Mouse (Mus musculus) MEL (cell line): Measurements from ENCODE around the gene Vps18. TPM values are rescaled to one million over a fixed set of nuclear protein-coding genes. Genes with fewer than 3 reads are reported as not detected.

Source experiments
- DNase-seq: peaks from one replicate; pipeline ENCODE4 v3.0.0; 2011; ENCODE audit warnings: low read depth, low spot score
- H3K27ac ChIP-seq: 2 replicates; pipeline ENCODE4 v1.5.1; 2012; ENCODE audit warnings: low read depth, mild to moderate bottlenecking, control low read depth, low read length, moderate library complexity; ENCODE audit not compliant: control insufficient read depth
- H3K27me3 ChIP-seq, 2 experiments: fragments of 150-350 bp in 1 of 2; sonication (generic) in 1 of 2; 2 replicates each; pipeline ENCODE4 v1.6.1; 2012; ENCODE audit warnings: low read length in 2 of 2, mild to moderate bottlenecking in 2 of 2, improper control_type of control experiment in 1 of 2, moderate library complexity in 1 of 2; ENCODE audit not compliant: insufficient read depth in 2 of 2, control insufficient read depth in 1 of 2
- H3K36me3 ChIP-seq, 2 experiments: 2 replicates each; pipeline ENCODE4 v1.6.1; 2012 to 2014; ENCODE audit warnings: low read length in 2 of 2, improper control_type of control experiment in 1 of 2, inconsistent platforms in 1 of 2, mild to moderate bottlenecking in 1 of 2; ENCODE audit not compliant: insufficient read depth in 2 of 2, control insufficient read depth in 1 of 2
- H3K4me1 ChIP-seq, 2 experiments: fragments of 150-350 bp in 1 of 2; sonication (generic) in 1 of 2; 2 replicates each; pipeline ENCODE4 v1.6.1; 2012; ENCODE audit warnings: low read length in 2 of 2, improper control_type of control experiment in 1 of 2, mild to moderate bottlenecking in 1 of 2; ENCODE audit not compliant: insufficient read depth in 2 of 2, control insufficient read depth in 1 of 2
- H3K4me3 ChIP-seq, 2 experiments: fragments of 150-350 bp in 1 of 2; sonication (generic) in 1 of 2; 2 replicates each; pipeline ENCODE4 v1.5.1; 2012; ENCODE audit warnings: low read depth in 2 of 2, low read length in 2 of 2, mild to moderate bottlenecking in 2 of 2, moderate library complexity in 2 of 2, control low read depth in 1 of 2, improper control_type of control experiment in 1 of 2; ENCODE audit not compliant: control insufficient read depth in 1 of 2, insufficient read depth in 1 of 2
- H3K79me2 ChIP-seq: 2 replicates; pipeline ENCODE4 v1.6.1; 2012; ENCODE audit warnings: mild to moderate bottlenecking, low read length, moderate library complexity; ENCODE audit not compliant: control insufficient read depth, poor library complexity, insufficient read depth
- H3K9ac ChIP-seq: 2 replicates; pipeline ENCODE4 v1.6.1; 2012; ENCODE audit warnings: low read depth, mild to moderate bottlenecking, control low read depth, low read length, moderate library complexity; ENCODE audit not compliant: control insufficient read depth, poor library complexity, severe bottlenecking
- H3K9me3 ChIP-seq: fragments of 150-350 bp; sonication (generic); replicated peaks from 2 replicates; pipeline ENCODE4 v1.6.1; 2012; ENCODE audit warnings: mild to moderate bottlenecking, low read length, improper control_type of control experiment, moderate library complexity; ENCODE audit not compliant: insufficient read depth
- BHLHE40 ChIP-seq: IDR thresholded peaks from 2 replicates; pipeline ENCODE4 v1.6.1; 2012; ENCODE audit warnings: low read depth, mild to moderate bottlenecking, inconsistent platforms, low read length, improper control_type of control experiment, borderline replicate concordance
- CHD2 ChIP-seq: IDR thresholded peaks from 2 replicates; pipeline ENCODE4 v1.6.1; 2011; ENCODE audit warnings: low read length, improper control_type of control experiment
- CTCF ChIP-seq, 3 experiments: IDR thresholded peaks in 2 of 3; conservative IDR thresholded peaks in 1 of 3; 2 replicates each; pipeline ENCODE4 v1.5.1; 2011 to 2012; ENCODE audit warnings: low read length in 3 of 3, low read depth in 2 of 3, mild to moderate bottlenecking in 2 of 3, improper control_type of control experiment in 1 of 3, inconsistent platforms in 1 of 3, mixed read lengths in 1 of 3, moderate library complexity in 1 of 3; ENCODE audit not compliant: control insufficient read depth in 1 of 3, insufficient read depth in 1 of 3, poor library complexity in 1 of 3, severe bottlenecking in 1 of 3
- ELF1 ChIP-seq: IDR thresholded peaks from 2 replicates; pipeline ENCODE4 v1.6.1; 2014; ENCODE audit warnings: low read depth, mild to moderate bottlenecking, inconsistent platforms, low read length, improper control_type of control experiment, moderate library complexity
- GABPA ChIP-seq: IDR thresholded peaks from 2 replicates; pipeline ENCODE4 v1.6.1; 2012; ENCODE audit warnings: low read depth, mild to moderate bottlenecking, inconsistent platforms, low read length, improper control_type of control experiment, moderate library complexity
- GATA1 ChIP-seq: IDR thresholded peaks from 2 replicates; pipeline ENCODE4 v1.6.1; 2011; ENCODE audit warnings: low read depth, low read length, improper control_type of control experiment
- KAT2A ChIP-seq: conservative IDR thresholded peaks from 2 replicates; pipeline ENCODE4 v1.6.1; 2012; ENCODE audit warnings: low read depth, low read length, improper control_type of control experiment, inconsistent platforms
- MAX ChIP-seq: IDR thresholded peaks from 2 replicates; pipeline ENCODE4 v1.6.1; 2011; ENCODE audit warnings: low read length, improper control_type of control experiment
- MAZ ChIP-seq: IDR thresholded peaks from 2 replicates; pipeline ENCODE4 v1.6.1; 2012; ENCODE audit warnings: low read depth, mild to moderate bottlenecking, inconsistent platforms, low read length, improper control_type of control experiment
- MYB ChIP-seq: IDR thresholded peaks from 2 replicates; pipeline ENCODE4 v1.6.1; 2011; ENCODE audit warnings: mild to moderate bottlenecking, low read depth, low read length, improper control_type of control experiment
- POLR2AphosphoS5 ChIP-seq: IDR thresholded peaks from 2 replicates; pipeline ENCODE4 v1.6.1; 2012; ENCODE audit warnings: low read depth, borderline replicate concordance, mild to moderate bottlenecking, inconsistent platforms, low read length, moderate library complexity, mixed read lengths
- SMC3 ChIP-seq: IDR thresholded peaks from 2 replicates; pipeline ENCODE4 v1.6.1; 2011; ENCODE audit warnings: low read depth, low read length, improper control_type of control experiment
- TAL1 ChIP-seq: IDR thresholded peaks from 2 replicates; pipeline ENCODE4 v1.6.1; 2012; ENCODE audit warnings: mild to moderate bottlenecking, inconsistent platforms, low read length, moderate library complexity, mixed read lengths
- TBP ChIP-seq: IDR thresholded peaks from 2 replicates; pipeline ENCODE4 v1.8.0; 2011; ENCODE audit warnings: low read depth, low read length, improper control_type of control experiment
- TCF12 ChIP-seq: IDR thresholded peaks from 2 replicates; pipeline ENCODE4 v1.6.1; 2014; ENCODE audit warnings: low read depth, mild to moderate bottlenecking, inconsistent platforms, low read length, improper control_type of control experiment, moderate library complexity
- ZKSCAN1 ChIP-seq: IDR thresholded peaks from 2 replicates; pipeline ENCODE4 v1.6.1; 2012; ENCODE audit warnings: low read depth, mild to moderate bottlenecking, inconsistent platforms, low read length, improper control_type of control experiment, moderate library complexity
- polyA plus RNA-seq, 2 experiments: library from polyadenylated mRNA; stranded (reverse) in 1 of 2; unstranded in 1 of 2; fragments of >175 nt in 1 of 2; fragments of >200 nt in 1 of 2; gene quantifications; 2 replicates each; pipeline versions ENCODE4 v1.2.1 to v1.2.4; 2012; ENCODE audit warnings: low replicate concordance in 2 of 2, low read depth in 1 of 2; ENCODE audit not compliant: insufficient read length in 2 of 2, insufficient read depth in 1 of 2, missing spikeins in 1 of 2
- total RNA-seq: library from RNA; depleted of rRNA; stranded (reverse); fragments of 300-350 nt; gene quantifications from 2 replicates; pipeline ENCODE4 v1.2.3, GENCODE M21; 2012

Gene Vps18
- total and polyA plus RNA-seq, 3 experiments, result 28.0 to 30.4 TPM; not detected in 1

- H3K9me3 ChIP-seq, result no peaks in the 10 kb centered on the region
- no peaks in the 10 kb centered on the region for H3K79me2 ChIP-seq
- H3K4me1 ChIP-seq, result peaks cover 0 to 2% of the 10 kb centered on the region in 2 experiments; a peak in 2 of 4 replicates
- 0 out of 2 replicates have a peak within 1 kb of the TSS, but pooled peaks have one; percentile 35 for H3K9ac ChIP-seq
- peaks cover 12 to 13% of the 10 kb centered on the region in 2 experiments for H3K27me3 ChIP-seq
- H3K4me3 ChIP-seq, result peak within 1 kb of the TSS; percentile 32 to 44; a peak in 3 of 4 replicates
- H3K36me3 ChIP-seq, result no peaks in the 10 kb centered on the region
- peak; percentile 80 for DNase-seq
- H3K27ac ChIP-seq, result no peak within 1 kb of the TSS
- no peak for TF ChIP-seq ZKSCAN1
- TF ChIP-seq MAX, result no peak
- TF ChIP-seq TAL1, result no peak
- no peak for TF ChIP-seq MAZ
- no peak for TF ChIP-seq ELF1
- TF ChIP-seq GATA1, result no peak
- no peak for TF ChIP-seq POLR2AphosphoS5
- peak in 2 of 3 experiments; percentile 9 to 12; a peak in 2 of 6 replicates for TF ChIP-seq CTCF (IDR thresholded peaks at IDR 0.05 in 2 of 3, conservative IDR thresholded peaks at IDR 0.05 in 1 of 3; ENCODE audit: control insufficient read depth in 1 of 3, insufficient read depth in 1 of 3, low read depth in 2 of 3, low read length in 3 of 3, poor library complexity in 1 of 3, severe bottlenecking in 1 of 3)
- TF ChIP-seq TCF12, result no peak
- no peak for TF ChIP-seq MYB
- no peak for TF ChIP-seq KAT2A
- 0 out of 2 replicates have a peak, but pooled peaks have one; percentile 16 for TF ChIP-seq TBP
Observed at GRCm38 (mm10) chr2:119270643-119271331, 17.8 kb upstream of the Vps18 start, which contains the start of gene Rhov. Rhov (minus strand) TSS chr2:119271272.

GRCm38 (mm10) chr2:119274126-119274525 lies 14.4 kb upstream of the Vps18 start:
- H3K9me3 ChIP-seq, result no peaks in the 10 kb centered on the region
- H3K79me2 ChIP-seq, result no peaks in the 10 kb centered on the region
- no peak overlapping the region for H3K9ac ChIP-seq
- TF ChIP-seq TCF12, result no peak
- TF ChIP-seq SMC3, result no peak
- TF ChIP-seq MAZ, result no peak
- TF ChIP-seq ZKSCAN1, result no peak
- TF ChIP-seq GABPA, result no peak
- no peak for TF ChIP-seq KAT2A
- TF ChIP-seq BHLHE40, result no peak
- no peak for TF ChIP-seq ELF1
- TF ChIP-seq CHD2, result no peak
- peaks cover 12 to 13% of the 10 kb centered on the region in 2 experiments for H3K27me3 ChIP-seq
- H3K27ac ChIP-seq, result no peak overlapping the region
- no peaks in the 10 kb centered on the region for H3K36me3 ChIP-seq
- peaks cover 0 to 2% of the 10 kb centered on the region in 2 experiments; a peak in 2 of 4 replicates for H3K4me1 ChIP-seq
- no peak for DNase-seq
- H3K4me3 ChIP-seq, result no peak overlapping the region
